Mouse (Mus musculus) megakaryocyte, adult 5-6 weeks (primary cell): Measurements from ENCODE around the gene Anapc2. TPM values are rescaled to one million over a fixed set of nuclear protein-coding genes. Genes with fewer than 3 reads are reported as not detected.

Source experiments
- total RNA-seq, 2 experiments: library from RNA; stranded (forward) in 1 of 2; stranded (reverse) in 1 of 2; fragments of 153-499, 151-499 nt in 1 of 2; fragments of 221-1000, 200-1000 nt in 1 of 2; gene quantifications; 2 replicates each; pipeline versions ENCODE4 v1.2.3 to v1.2.4; 2015 to 2017

The Anapc2 gene
- total RNA-seq, 2 experiments from 2014 or later, result 25.1 to 28.9 TPM

Other genes with a start within 250 kb of the Anapc2 start
Only the 30 nearest of the 34 such genes appear.
- not detected in 2 replicates for gene Entpd8, start 192.2 kb upstream of the Anapc2 start, total RNA-seq (2015)
- not detected in 2 replicates for gene Entpd8, start 192.2 kb upstream of the Anapc2 start, total RNA-seq (2017)
- gene Noxa1, start 177.3 kb upstream of the Anapc2 start, total RNA-seq (2015), result not detected in 2 replicates
- not detected in 2 replicates for gene Noxa1, start 177.3 kb upstream of the Anapc2 start, total RNA-seq (2017)
- gene Nrarp, start 91.7 kb upstream of the Anapc2 start, total RNA-seq (2015), result 1.1 TPM in 1 of 2 replicates, not detected in the other
- 0.22 and 0.28 TPM in 2 replicates for gene Nrarp, start 91.7 kb upstream of the Anapc2 start, total RNA-seq (2017)
- 17.4 and 19.7 TPM in 2 replicates for gene Tor4a, start 75.6 kb upstream of the Anapc2 start, total RNA-seq (2015)
- 25.1 and 29.6 TPM in 2 replicates for gene Tor4a, start 75.6 kb upstream of the Anapc2 start, total RNA-seq (2017)
- 21.4 and 23.8 TPM in 2 replicates for gene Nelfb, start 61.0 kb upstream of the Anapc2 start, total RNA-seq (2015)
- 30.1 and 36.5 TPM in 2 replicates for gene Nelfb, start 61.0 kb upstream of the Anapc2 start, total RNA-seq (2017)
- gene Stpg3, start 57.8 kb upstream of the Anapc2 start, total RNA-seq (2015), result not detected in 2 replicates
- gene Stpg3, start 57.8 kb upstream of the Anapc2 start, total RNA-seq (2017), result not detected in 2 replicates
- 0.20 and 0.57 TPM in 2 replicates for gene Fam166a, start 53.7 kb upstream of the Anapc2 start, total RNA-seq (2015)
- not detected in 2 replicates for gene Fam166a, start 53.7 kb upstream of the Anapc2 start, total RNA-seq (2017)
- 269 and 285 TPM in 2 replicates for gene Tubb4b, start 47.8 kb upstream of the Anapc2 start, total RNA-seq (2015)
- 371 and 385 TPM in 2 replicates for gene Tubb4b, start 47.8 kb upstream of the Anapc2 start, total RNA-seq (2017)
- gene Slc34a3, start 38.1 kb upstream of the Anapc2 start, total RNA-seq (2015), result not detected in 2 replicates
- gene Slc34a3, start 38.1 kb upstream of the Anapc2 start, total RNA-seq (2017), result not detected in 2 replicates
- gene Rnf224, start 35.7 kb upstream of the Anapc2 start, total RNA-seq (2015), result not detected in 2 replicates
- gene Rnf224, start 35.7 kb upstream of the Anapc2 start, total RNA-seq (2017), result not detected in 2 replicates
- 0.14 TPM in 1 of 2 replicates, not detected in the other for gene Rnf208, start 30.2 kb upstream of the Anapc2 start, total RNA-seq (2015)
- not detected in 2 replicates for gene Rnf208, start 30.2 kb upstream of the Anapc2 start, total RNA-seq (2017)
- not detected in 2 replicates for gene Cysrt1, start 30.0 kb upstream of the Anapc2 start, total RNA-seq (2015)
- gene Cysrt1, start 30.0 kb upstream of the Anapc2 start, total RNA-seq (2017), result not detected in 2 replicates
- 4.7 TPM in 2 replicates for gene AL732309.1, start 25.6 kb upstream of the Anapc2 start, total RNA-seq (2015)
- gene AL732309.1, start 25.6 kb upstream of the Anapc2 start, total RNA-seq (2017), result 1.7 TPM in 1 of 2 replicates, not detected in the other
- gene Tmem203, start 17.0 kb upstream of the Anapc2 start, total RNA-seq (2015), result 8.4 and 13.1 TPM in 2 replicates
- gene Tmem203, start 17.0 kb upstream of the Anapc2 start, total RNA-seq (2017), result 7.4 and 10.9 TPM in 2 replicates
- gene Tprn, start 9.9 kb upstream of the Anapc2 start, total RNA-seq (2015), result 7.5 and 10.5 TPM in 2 replicates
- 5.2 and 6.0 TPM in 2 replicates for gene Tprn, start 9.9 kb upstream of the Anapc2 start, total RNA-seq (2017)
- 159 TPM in 2 replicates for gene Ssna1, start within 50 bp of the Anapc2 start, total RNA-seq (2015)
- gene Ssna1, start within 50 bp of the Anapc2 start, total RNA-seq (2017), result 61.1 and 86.0 TPM in 2 replicates
- not detected in 2 replicates for gene Tmem210, start 15.7 kb downstream of the Anapc2 start, total RNA-seq (2015)
- not detected in 2 replicates for gene Tmem210, start 15.7 kb downstream of the Anapc2 start, total RNA-seq (2017)
- not detected in 2 replicates for gene Lrrc26, start 17.4 kb downstream of the Anapc2 start, total RNA-seq (2015)
- not detected in 2 replicates for gene Lrrc26, start 17.4 kb downstream of the Anapc2 start, total RNA-seq (2017)
- not detected in 2 replicates for gene Grin1, start 46.7 kb downstream of the Anapc2 start, total RNA-seq (2015)
- gene Grin1, start 46.7 kb downstream of the Anapc2 start, total RNA-seq (2017), result not detected in 2 replicates
- gene Man1b1, start 59.9 kb downstream of the Anapc2 start, total RNA-seq (2015), result 14.8 TPM in 2 replicates
- gene Man1b1, start 59.9 kb downstream of the Anapc2 start, total RNA-seq (2017), result 36.8 and 40.8 TPM in 2 replicates
- gene Dpp7, start 83.9 kb downstream of the Anapc2 start, total RNA-seq (2015), result 25.1 and 30.5 TPM in 2 replicates
- gene Dpp7, start 83.9 kb downstream of the Anapc2 start, total RNA-seq (2017), result 27.8 and 50.7 TPM in 2 replicates
- 34.4 and 36.0 TPM in 2 replicates for gene Uap1l1, start 93.2 kb downstream of the Anapc2 start, total RNA-seq (2015)
- 11.0 and 12.6 TPM in 2 replicates for gene Uap1l1, start 93.2 kb downstream of the Anapc2 start, total RNA-seq (2017)
- gene Sapcd2, start 99.8 kb downstream of the Anapc2 start, total RNA-seq (2015), result 4.9 and 5.5 TPM in 2 replicates
- gene Sapcd2, start 99.8 kb downstream of the Anapc2 start, total RNA-seq (2017), result 3.6 and 4.6 TPM in 2 replicates
- gene Entpd2, start 123.4 kb downstream of the Anapc2 start, total RNA-seq (2015), result not detected in 2 replicates
- not detected in 2 replicates for gene Entpd2, start 123.4 kb downstream of the Anapc2 start, total RNA-seq (2017)
- gene Npdc1, start 126.9 kb downstream of the Anapc2 start, total RNA-seq (2015), result not detected in 2 replicates
- not detected in 2 replicates for gene Npdc1, start 126.9 kb downstream of the Anapc2 start, total RNA-seq (2017)
- gene Fut7, start 150.8 kb downstream of the Anapc2 start, total RNA-seq (2015), result 10.1 and 11.6 TPM in 2 replicates
- gene Fut7, start 150.8 kb downstream of the Anapc2 start, total RNA-seq (2017), result 20.4 and 21.5 TPM in 2 replicates
- 25.5 and 33.3 TPM in 2 replicates for gene Abca2, start 156.2 kb downstream of the Anapc2 start, total RNA-seq (2015)
- 12.0 and 13.0 TPM in 2 replicates for gene Abca2, start 156.2 kb downstream of the Anapc2 start, total RNA-seq (2017)
- not detected in 2 replicates for gene Clic3, start 184.4 kb downstream of the Anapc2 start, total RNA-seq (2015)
- gene Clic3, start 184.4 kb downstream of the Anapc2 start, total RNA-seq (2017), result not detected in 2 replicates
- gene Paxx, start 188.6 kb downstream of the Anapc2 start, total RNA-seq (2015), result 36.3 and 36.5 TPM in 2 replicates
- 25.7 and 29.6 TPM in 2 replicates for gene Paxx, start 188.6 kb downstream of the Anapc2 start, total RNA-seq (2017)
- gene Ptgds, start 197.6 kb downstream of the Anapc2 start, total RNA-seq (2015), result not detected in 2 replicates
- not detected in 2 replicates for gene Ptgds, start 197.6 kb downstream of the Anapc2 start, total RNA-seq (2017)